Mouse (Mus musculus): ENCODE data around the gene Hebp1. TPM values are rescaled to one million over a fixed set of nuclear protein-coding genes. Genes with fewer than 3 reads are reported as not detected.

Hebp1 gene
- polyA plus RNA-seq, 1 experiment from 2014 or later = 6.2 TPM

DNA sequence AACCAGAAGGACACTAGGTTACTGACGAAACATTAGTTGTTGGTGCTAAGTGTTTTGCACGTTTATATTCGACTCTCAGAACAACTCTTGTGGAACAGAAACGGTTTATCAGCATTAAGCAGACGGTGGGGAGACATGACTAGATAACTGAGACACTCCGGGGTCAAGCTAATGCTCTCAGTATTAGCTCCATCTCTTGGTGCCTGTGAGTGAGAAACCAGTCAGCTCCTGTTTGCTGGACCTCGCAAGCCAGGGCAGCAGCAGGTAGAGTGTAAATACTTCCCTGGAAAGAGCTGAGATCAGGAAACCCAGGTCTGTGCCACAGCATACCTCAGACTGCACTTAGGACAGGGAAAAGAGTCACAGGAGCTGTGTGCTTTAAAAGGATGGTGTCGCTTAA, 1.1 kb downstream of the Hebp1 start:
- 86% methylated on average over 8 of the region's 8 CpGs for WGBS

DNA sequence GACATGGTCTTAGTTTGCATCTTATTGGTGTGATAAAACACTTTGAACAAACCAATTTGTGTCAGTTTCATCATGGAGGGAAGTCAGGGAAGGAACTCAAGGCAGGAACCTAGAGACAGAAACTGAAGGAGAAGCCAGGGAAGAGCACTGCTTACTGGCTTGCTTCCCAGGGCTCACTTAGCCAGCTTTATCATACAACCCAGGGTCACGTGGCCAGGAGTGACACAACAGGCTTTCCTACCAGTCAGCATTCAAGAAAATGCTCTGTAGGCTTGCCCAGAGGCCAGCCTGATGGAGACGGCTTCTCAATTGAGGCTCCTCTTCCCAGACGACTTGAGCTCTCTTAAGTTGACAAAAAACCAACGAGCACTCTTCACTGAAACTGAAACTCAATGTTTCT, 2.9 kb downstream of the Hebp1 start:
- 81% methylated on average over 4 of the region's 4 CpGs for WGBS
- no peak for ATAC-seq (ENCODE audit: low FRiP score)
- H3K36me3 ChIP-seq = no peaks in the 10 kb centered on the region

More for the DNA sequence above, 1.1 kb downstream of the Hebp1 start:
- H3K4me1 ChIP-seq = peaks cover 36% of the 10 kb centered on the region
- no peak overlapping the region for H3K4me2 ChIP-seq
- no peak overlapping the region for H3K9ac ChIP-seq (replicated peaks)
- H3K27me3 ChIP-seq (replicated peaks) = no peaks in the 10 kb centered on the region
- no peaks in the 10 kb centered on the region for H3K9me3 ChIP-seq (replicated peaks)
- no peak overlapping the region for H3K4me3 ChIP-seq (replicated peaks)
- no peak overlapping the region for H3K27ac ChIP-seq (replicated peaks)
- ATAC-seq (ENCODE audit: low FRiP score) = no peak
- H3K36me3 ChIP-seq = no peaks in the 10 kb centered on the region

DNA sequence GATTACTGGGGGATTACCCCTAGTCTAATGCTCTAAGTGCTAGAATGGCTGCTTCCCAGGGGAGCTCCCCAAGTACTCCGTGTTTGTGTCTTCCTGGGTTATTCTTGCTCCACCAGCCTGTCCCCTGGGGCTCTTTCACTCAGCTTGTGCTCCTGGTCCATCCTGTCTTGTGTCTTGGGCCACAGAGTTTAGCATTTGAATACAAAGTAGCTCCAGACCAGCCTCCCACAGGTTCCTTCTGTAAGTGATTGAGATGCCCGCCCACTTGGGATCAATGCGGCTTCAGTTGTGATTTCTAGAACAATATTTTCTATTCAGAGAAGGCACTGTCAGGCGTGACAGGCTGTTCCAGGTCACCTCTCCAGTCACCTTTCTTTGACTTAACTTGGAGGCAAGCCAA, 4.1 kb downstream of the Hebp1 start:
- no peak overlapping the region for H3K4me2 ChIP-seq
- H3K4me3 ChIP-seq (replicated peaks) = no peak overlapping the region
- H3K27ac ChIP-seq (replicated peaks) = no peak overlapping the region
- ATAC-seq (ENCODE audit: low FRiP score) = no peak
- H3K9me3 ChIP-seq (replicated peaks) = no peaks in the 10 kb centered on the region
- H3K4me1 ChIP-seq = peaks cover 15% of the 10 kb centered on the region
- H3K9ac ChIP-seq (replicated peaks) = no peak overlapping the region
- WGBS = 25% methylated on average over 4 of the region's 4 CpGs
- no peaks in the 10 kb centered on the region for H3K36me3 ChIP-seq
- H3K27me3 ChIP-seq (replicated peaks) = no peaks in the 10 kb centered on the region

More for the DNA sequence above, 2.9 kb downstream of the Hebp1 start:
- H3K4me1 ChIP-seq = peaks cover 25% of the 10 kb centered on the region
- H3K27me3 ChIP-seq (replicated peaks) = no peaks in the 10 kb centered on the region
- H3K4me3 ChIP-seq (replicated peaks) = no peak overlapping the region
- no peak overlapping the region for H3K27ac ChIP-seq (replicated peaks)
- no peak overlapping the region for H3K9ac ChIP-seq (replicated peaks)
- H3K4me2 ChIP-seq = no peak overlapping the region
- H3K9me3 ChIP-seq (replicated peaks) = no peaks in the 10 kb centered on the region

DNA sequence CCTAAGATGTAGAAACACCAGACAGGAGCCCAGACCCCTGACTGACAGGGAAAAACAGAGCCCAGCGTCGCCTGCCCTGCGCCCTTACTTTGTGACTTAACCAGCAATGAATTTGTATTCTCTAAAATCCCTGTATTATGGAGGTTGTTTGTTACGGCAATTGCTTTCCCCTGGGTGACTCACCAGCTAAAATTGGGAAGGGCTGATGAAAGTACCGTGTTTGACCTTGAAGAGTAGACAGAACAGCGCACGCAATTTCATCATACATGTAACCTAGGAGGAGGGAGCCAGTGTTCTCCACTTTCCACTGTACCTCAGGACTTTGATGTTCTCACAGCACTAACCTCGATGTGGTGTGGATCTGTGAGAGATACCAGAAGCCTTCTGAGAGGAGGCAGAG, 4.8 kb downstream of the Hebp1 start:
- ATAC-seq (ENCODE audit: low FRiP score) = no peak
- no peak overlapping the region for H3K27ac ChIP-seq (replicated peaks)
- no peaks in the 10 kb centered on the region for H3K36me3 ChIP-seq
- H3K9me3 ChIP-seq (replicated peaks) = no peaks in the 10 kb centered on the region
- no peak overlapping the region for H3K4me2 ChIP-seq
- WGBS = 86% methylated on average over 8 of the region's 8 CpGs
- H3K4me3 ChIP-seq (replicated peaks) = no peak overlapping the region
- H3K27me3 ChIP-seq (replicated peaks) = no peaks in the 10 kb centered on the region
- H3K9ac ChIP-seq (replicated peaks) = no peak overlapping the region
- peaks cover 10% of the 10 kb centered on the region for H3K4me1 ChIP-seq

DNA sequence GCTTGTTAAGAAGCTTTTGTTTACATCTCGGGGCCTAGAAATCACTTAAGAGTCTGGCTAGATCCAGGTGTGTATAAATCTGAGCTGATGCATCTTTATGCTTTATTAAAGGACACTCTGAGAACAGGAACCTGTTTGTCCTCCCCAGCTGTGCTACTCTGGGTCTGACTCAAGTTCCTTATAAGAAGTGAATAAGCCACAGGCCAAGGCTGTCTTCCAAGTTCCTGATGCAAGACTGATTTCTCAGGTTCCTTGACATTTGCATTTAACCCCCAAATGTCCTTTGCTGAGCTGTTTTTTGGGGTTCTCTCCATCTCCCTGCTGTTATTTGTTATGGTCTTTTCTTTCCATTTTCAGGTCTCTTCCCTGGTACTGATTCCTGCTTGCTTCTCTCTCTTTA, 5.9 kb downstream of the Hebp1 start:
- Histone ChIP-seq H3K27ac (replicated peaks) (no peak overlapping the region), H3K27me3 (replicated peaks) (no peaks in the 10 kb centered on the region), H3K4me3 (replicated peaks) (no peak overlapping the region), H3K4me1 (peaks cover 6% of the 10 kb centered on the region; the same call in 1 of the 2 replicates), H3K4me2 (no peak overlapping the region), H3K9ac (replicated peaks) (no peak overlapping the region), H3K36me3 (no peaks in the 10 kb centered on the region), H3K9me3 (replicated peaks) (no peaks in the 10 kb centered on the region)
- no peak for ATAC-seq (ENCODE audit: low FRiP score)
- 67% methylated on average over 1 of the region's 1 CpGs for WGBS

DNA sequence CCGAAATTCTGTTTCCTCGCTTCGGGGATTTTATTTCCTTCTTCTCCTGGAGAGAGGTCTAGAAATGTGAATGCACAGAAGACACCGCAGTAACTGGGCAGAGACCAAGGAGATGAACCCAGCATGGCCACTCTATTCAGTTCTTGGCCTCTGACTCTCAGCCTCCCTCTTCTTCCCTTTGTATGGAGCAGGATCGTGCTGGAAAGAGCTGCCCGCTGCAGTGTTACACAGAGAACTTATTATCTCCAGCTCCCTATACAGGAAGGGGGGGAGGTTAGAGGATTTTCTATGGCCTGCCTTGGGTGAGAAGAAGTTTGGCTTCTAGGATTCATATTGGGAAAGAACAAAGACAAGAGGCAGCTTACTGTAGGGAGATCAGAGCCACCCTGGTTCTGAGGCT, 7.7 kb downstream of the Hebp1 start:
- 60% methylated on average over 6 of the region's 6 CpGs for WGBS

DNA sequence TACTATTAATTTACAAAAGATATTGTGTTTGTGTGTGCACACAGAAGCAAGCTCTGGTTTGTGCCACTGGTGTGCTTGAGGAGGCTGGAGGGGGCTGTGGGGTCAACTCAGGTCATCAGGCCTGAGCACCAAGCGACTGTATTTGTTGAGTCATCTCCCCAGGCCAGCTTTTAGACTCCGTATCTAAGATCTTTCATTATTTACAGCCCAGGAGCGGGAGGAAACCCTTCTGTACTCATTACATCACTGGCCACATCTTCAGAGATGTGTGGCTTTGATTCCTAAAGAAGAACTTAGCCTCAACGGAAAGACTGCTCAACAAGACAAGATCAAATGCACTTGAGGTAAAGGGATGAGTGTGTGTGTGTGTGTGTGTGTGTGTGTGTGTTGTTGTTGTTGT, 9.2 kb downstream of the Hebp1 start:
- Histone ChIP-seq H3K4me2 (no peak overlapping the region), H3K4me1 (peaks cover 4% of the 10 kb centered on the region; the same call in 1 of the 2 replicates), H3K27ac (replicated peaks) (no peak overlapping the region), H3K27me3 (replicated peaks) (no peaks in the 10 kb centered on the region), H3K4me3 (replicated peaks) (no peak overlapping the region), H3K36me3 (no peaks in the 10 kb centered on the region), H3K9ac (replicated peaks) (no peak overlapping the region), H3K9me3 (replicated peaks) (no peaks in the 10 kb centered on the region)
- ATAC-seq (ENCODE audit: low FRiP score) = no peak
- WGBS = 81% methylated on average over 4 of the region's 4 CpGs

More for the DNA sequence above, 7.7 kb downstream of the Hebp1 start:
- ATAC-seq (ENCODE audit: low FRiP score) = no peak
- Histone ChIP-seq H3K4me2 (no peak overlapping the region), H3K9me3 (replicated peaks) (no peaks in the 10 kb centered on the region), H3K4me3 (replicated peaks) (no peak overlapping the region), H3K27me3 (replicated peaks) (no peaks in the 10 kb centered on the region), H3K27ac (replicated peaks) (no peak overlapping the region), H3K9ac (replicated peaks) (no peak overlapping the region), H3K4me1 (peaks cover 6% of the 10 kb centered on the region; the same call in 1 of the 2 replicates), H3K36me3 (no peaks in the 10 kb centered on the region)

DNA sequence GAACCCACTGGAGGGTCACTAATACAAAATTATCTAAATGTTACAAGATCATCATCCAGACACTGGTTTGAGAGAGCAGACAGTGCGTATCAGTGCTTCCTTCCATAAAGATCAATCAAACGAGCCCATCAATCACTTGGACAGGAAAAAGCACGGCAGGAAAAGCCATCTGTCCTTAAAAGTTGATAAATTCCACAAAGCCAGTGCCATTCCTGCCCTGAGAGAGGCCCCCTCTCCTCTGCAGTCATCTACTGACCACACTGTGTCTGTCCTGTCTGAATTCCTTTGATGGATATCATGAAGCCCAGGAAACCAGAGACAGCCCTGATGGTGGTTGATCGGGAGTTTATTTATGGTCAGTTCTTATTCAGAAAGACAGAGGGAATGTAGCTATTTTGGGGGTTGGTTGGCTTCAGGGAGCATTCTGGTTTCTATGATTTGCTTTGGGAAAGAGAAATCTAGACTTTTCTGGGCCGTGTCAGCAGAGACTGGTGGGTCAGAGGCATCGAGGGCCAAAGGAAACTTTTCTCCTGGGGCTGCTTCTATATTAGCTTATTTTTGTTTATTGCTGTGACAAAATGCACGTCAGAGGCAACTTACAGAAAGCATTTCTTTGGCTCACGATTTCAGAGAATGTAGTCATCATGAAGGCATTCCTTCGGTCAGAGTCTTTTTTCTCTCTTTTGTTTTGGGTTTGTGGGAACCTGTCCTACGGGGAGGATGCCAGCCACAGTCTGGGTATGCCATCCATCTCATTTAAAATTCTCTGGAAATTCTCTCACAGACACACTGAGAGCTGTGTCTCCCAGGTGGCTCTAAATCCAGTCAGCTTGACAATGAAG, 10.5 kb downstream of the Hebp1 start:
- no peak overlapping the region for H3K4me2 ChIP-seq
- no peak overlapping the region for H3K27ac ChIP-seq (replicated peaks)
- no peak for ATAC-seq (ENCODE audit: low FRiP score)
- H3K4me1 ChIP-seq = 0 out of 2 replicates have a peak, but pooled peaks cover 3% of the 10 kb centered on the region
- H3K36me3 ChIP-seq = no peaks in the 10 kb centered on the region
- no peak overlapping the region for H3K4me3 ChIP-seq (replicated peaks)
- no peaks in the 10 kb centered on the region for H3K27me3 ChIP-seq (replicated peaks)
- H3K9ac ChIP-seq (replicated peaks) = no peak overlapping the region
- WGBS = 50% methylated on average over 10 of the region's 10 CpGs
- no peaks in the 10 kb centered on the region for H3K9me3 ChIP-seq (replicated peaks)

DNA sequence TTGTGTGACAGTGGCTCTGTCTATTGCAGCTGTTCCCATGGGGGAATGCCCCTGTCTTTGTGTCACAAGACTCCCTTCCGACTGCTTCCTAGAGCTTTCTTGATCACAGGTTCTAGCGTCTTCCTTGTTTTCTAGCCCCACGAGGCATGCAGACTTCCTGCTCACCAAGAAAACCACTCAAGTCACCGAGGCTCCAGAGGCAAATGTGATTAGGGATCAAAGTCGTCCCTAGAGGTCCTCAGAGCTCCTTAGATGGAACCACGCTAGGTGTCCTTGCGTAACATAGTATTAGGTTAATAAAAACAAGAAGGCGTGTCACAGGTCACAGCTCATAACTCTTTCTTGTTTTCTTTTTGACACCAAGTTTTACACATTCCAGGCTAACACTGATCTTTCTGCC, 13.9 kb downstream of the Hebp1 start:
- Histone ChIP-seq H3K4me2 (no peak overlapping the region), H3K4me1 (no peaks in the 10 kb centered on the region), H3K4me3 (replicated peaks) (no peak overlapping the region), H3K36me3 (no peaks in the 10 kb centered on the region), H3K27me3 (replicated peaks) (no peaks in the 10 kb centered on the region), H3K9ac (replicated peaks) (no peak overlapping the region), H3K9me3 (replicated peaks) (no peaks in the 10 kb centered on the region), H3K27ac (replicated peaks) (no peak overlapping the region)
- WGBS = 48% methylated on average over 8 of the region's 8 CpGs
- no peak for ATAC-seq (ENCODE audit: low FRiP score)

DNA sequence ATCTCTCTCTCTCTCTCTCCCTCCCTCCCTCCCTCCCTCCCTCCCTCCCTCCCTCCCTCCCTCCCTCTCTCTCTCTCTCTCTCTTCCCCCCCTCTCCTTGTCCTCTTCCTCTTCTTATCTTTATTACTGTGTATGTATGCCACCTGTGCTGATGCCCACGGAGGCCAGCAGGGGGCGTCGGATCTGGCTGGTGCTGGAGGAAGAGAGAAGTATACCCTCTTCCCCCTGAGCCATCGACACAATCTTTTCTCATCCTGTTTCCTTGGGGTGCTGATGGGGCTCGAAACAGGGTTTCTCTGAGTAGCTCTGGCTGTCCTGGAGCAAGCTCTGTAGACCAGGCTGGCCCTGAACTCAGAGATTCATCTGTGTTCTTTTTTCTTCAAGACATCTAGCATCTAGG, 14.9 kb downstream of the Hebp1 start:
- 79% methylated on average over 2 of the region's 5 CpGs for WGBS
- Histone ChIP-seq H3K9ac (replicated peaks) (no peak overlapping the region), H3K27ac (replicated peaks) (no peak overlapping the region), H3K4me2 (no peak overlapping the region), H3K9me3 (replicated peaks) (no peaks in the 10 kb centered on the region), H3K27me3 (replicated peaks) (peaks cover 3% of the 10 kb centered on the region; the same call in 1 of the 2 replicates), H3K4me3 (replicated peaks) (no peak overlapping the region), H3K4me1 (no peaks in the 10 kb centered on the region), H3K36me3 (no peaks in the 10 kb centered on the region)
- no peak for ATAC-seq (ENCODE audit: low FRiP score)

DNA sequence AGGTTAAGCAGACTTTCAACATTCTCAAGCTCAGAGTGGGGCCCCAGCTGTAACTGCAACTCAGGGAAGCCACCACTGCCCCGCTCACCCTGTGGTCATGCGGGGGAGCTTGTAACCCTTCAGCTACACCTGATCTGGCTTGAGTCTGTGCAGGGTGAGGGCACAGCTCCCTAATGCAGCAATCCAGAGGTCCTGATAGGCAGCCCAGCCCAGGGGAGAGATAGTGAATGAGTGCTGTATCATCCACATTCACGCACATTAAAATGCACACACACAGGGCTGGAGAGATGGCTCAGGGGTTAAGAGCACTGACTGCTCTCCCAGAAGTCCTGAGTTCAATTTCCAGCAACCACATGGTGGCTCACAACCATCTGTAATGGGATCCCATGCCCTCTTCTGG, 19.2 kb downstream of the Hebp1 start:
- H3K9ac ChIP-seq (replicated peaks) = no peak overlapping the region
- H3K36me3 ChIP-seq = no peaks in the 10 kb centered on the region
- H3K4me1 ChIP-seq = no peaks in the 10 kb centered on the region
- H3K27me3 ChIP-seq (replicated peaks) = peaks cover 3% of the 10 kb centered on the region; the same call in 1 of the 2 replicates
- no peak overlapping the region for H3K4me3 ChIP-seq (replicated peaks)
- no peaks in the 10 kb centered on the region for H3K9me3 ChIP-seq (replicated peaks)
- no peak overlapping the region for H3K27ac ChIP-seq (replicated peaks)
- WGBS = 55% methylated on average over 3 of the region's 3 CpGs
- ATAC-seq (ENCODE audit: low FRiP score) = no peak
- H3K4me2 ChIP-seq = no peak overlapping the region

DNA sequence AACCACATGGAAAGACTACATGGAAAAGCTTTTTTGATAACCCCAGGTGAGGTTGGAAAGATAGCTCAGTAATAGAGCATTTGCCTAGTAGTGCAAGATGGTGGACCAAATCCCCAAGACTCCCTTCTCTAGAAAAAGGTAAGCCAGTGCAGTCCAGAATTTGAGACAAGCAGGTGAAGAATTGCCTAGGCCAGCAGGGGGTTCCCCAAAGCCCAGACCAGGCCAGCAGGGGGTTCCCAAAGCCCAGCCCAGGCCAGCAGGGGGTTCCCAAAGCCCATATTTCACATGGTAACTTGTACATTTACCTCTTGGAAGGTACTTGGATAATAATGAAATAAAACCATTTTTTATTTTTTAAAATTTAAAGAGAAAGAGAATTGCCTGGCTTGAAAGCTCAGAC, 20.6 kb downstream of the Hebp1 start:
- no peak overlapping the region for H3K27ac ChIP-seq (replicated peaks)
- ATAC-seq (ENCODE audit: low FRiP score) = no peak
- peaks cover 3% of the 10 kb centered on the region; the same call in 1 of the 2 replicates for H3K27me3 ChIP-seq (replicated peaks)
- H3K36me3 ChIP-seq = no peaks in the 10 kb centered on the region
- no peaks in the 10 kb centered on the region for H3K4me1 ChIP-seq
- no peak overlapping the region for H3K9ac ChIP-seq (replicated peaks)
- H3K9me3 ChIP-seq (replicated peaks) = no peaks in the 10 kb centered on the region
- H3K4me3 ChIP-seq (replicated peaks) = no peak overlapping the region
- no peak overlapping the region for H3K4me2 ChIP-seq

Data from neural tube, embryonic 15.5 days (tissue).